Mouse (Mus musculus) liver, adult 2 months (tissue): ENCODE data around the gene Hlcs.

Experiments used
- CTCF ChIP-seq: fragments of 200-500 bp; IDR thresholded peaks from 2 replicates; pipeline ENCODE4 v1.5.1; 2011; ENCODE audit warnings: low read depth, low read length, control low read depth
- POLR2A ChIP-seq: fragments of 200-500 bp; IDR thresholded peaks from 2 replicates; pipeline ENCODE4 v1.6.1; 2011; ENCODE audit warnings: low read length, control low read depth; ENCODE audit not compliant: insufficient read depth; ENCODE audit errors: extremely low read depth

DNA sequence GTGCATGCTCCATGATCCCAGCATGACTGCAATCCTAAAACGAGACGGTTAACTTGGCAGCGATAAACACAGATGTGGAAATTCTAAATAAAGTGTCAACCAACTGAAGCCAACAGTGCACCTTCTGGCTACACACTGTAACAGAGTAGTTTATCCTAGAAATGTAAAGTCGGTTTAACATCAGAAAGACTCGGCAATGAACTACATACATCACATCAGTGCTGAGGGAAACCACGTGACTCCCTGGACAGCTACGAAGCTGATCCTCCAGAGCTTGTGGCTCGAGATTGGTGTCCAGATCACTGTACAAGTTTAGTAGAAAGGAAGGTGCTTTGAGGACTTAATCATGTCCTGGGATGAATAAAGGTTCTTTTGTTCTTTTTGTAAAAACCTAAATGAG lies 155.6 kb downstream of the Hlcs start:
- no peak for TF ChIP-seq CTCF
- TF ChIP-seq POLR2A: no peak
